Mouse (Mus musculus): ENCODE measurements around the gene Aff1.
A peak's percentile ranks its signal among the peaks of the same experiment; 100 is the strongest.

Aff1 gene

DNA sequence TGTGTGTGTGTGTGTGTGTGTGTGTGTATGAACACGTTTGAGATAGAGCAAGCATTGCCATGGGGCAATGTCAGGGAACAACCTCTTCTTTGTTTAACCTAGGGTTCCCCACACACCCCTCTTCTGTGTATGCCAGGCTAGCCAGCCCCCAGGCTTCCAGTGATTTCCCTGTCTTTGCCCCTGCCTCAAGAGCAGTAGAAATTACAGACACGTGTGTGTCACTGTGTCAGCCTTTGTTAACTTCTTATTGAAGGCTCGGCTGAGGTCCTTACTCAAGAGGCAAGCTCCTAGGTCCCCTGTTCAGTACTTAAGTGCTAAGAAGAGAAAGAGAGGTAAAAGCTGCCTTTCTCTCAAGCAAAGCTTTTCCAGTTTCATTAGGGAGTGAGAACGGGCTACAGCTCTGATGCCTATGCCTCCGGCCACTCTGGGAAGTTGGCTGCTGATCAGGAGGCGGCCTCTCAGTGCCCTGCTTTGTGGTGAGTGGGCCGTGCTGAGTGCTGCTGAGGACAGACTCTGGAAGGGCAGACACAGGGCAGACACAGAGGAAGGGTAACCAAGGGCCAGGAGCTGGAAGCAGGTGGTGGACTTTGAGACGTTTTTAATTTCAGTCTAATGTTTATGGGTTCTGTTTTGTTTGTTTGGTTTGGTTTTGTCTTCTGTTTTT lies 111.9 kb downstream of the Aff1 start:
- no peak for DNase-seq (ENCODE audit: low read depth, low spot score)

GRCm38 (mm10) chr5:103806851-103807578 lies 114.8 kb downstream of the Aff1 start:
- DNase-seq (ENCODE audit: low read depth, low spot score) = no peak

DNA sequence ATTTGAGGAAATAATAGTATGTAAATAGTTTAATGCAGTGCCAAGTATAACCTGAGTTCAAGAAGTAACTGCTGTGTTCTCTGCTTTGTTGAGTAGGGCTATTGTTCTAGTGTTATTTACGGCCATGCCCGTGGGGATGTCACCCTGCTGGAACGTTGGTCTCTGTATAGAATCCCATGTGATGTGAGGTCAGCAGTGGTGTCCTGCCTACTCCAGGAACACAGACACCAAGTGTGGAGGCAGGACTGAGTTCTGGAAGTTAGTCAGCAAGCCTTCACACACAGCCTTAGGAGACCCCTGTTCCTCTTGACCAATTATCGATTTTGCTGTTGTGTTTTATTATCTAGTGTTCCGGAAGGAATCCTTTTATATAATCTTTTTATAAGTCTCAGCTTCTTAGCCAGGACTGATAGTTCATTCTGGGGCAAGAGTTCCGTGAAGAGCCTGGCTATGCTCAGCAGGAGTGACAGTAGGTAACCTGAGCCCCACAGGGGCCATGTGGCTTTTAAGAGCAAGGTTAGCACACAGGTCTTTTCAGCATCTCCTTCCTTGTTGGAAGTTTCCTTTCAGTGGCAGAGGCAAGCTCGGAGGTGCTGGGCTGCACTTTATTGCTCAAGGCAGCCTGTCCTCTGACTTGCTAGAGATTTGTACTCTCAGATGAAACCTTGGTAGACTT lies 115.6 kb downstream of the Aff1 start:
- no peak for DNase-seq (ENCODE audit: low read depth, low spot score)

- DNase-seq (ENCODE audit: low read depth, low spot score) = no peak
These were observed 117.6 kb downstream of the Aff1 start for GRCm38 (mm10) chr5:103809674-103810330.

GRCm38 (mm10) chr5:103813291-103813690 lies 121.1 kb downstream of the Aff1 start:
- DNase-seq (ENCODE audit: low read depth, low spot score) = no peak

DNA sequence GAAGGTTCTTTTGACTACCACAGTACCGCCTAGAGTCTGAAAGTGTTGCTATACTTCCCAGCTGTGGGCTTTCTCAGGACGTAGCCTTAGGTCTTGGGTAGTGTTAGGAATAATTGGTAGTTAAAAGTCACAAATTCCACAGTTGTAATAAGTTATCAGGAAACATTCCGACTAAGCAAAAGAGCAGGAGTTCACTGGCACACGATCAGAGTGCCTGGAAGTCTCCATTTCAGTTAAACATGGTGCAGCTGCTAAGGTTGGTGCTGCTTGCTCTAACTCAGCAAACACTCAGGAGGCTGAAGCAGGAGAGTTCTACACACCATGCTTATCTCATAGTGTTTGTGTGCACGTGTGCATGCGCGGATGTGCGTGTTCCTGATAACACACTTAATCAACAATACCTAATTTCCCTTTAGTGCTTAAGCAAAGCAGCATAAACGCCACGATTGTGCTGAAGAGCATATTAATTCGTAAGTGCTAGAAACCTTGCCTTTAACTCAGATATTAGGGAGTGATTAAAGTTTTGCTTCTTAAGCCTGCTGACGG lies 121.9 kb downstream of the Aff1 start:
- no peak for DNase-seq (ENCODE audit: low read depth, low spot score)

DNA sequence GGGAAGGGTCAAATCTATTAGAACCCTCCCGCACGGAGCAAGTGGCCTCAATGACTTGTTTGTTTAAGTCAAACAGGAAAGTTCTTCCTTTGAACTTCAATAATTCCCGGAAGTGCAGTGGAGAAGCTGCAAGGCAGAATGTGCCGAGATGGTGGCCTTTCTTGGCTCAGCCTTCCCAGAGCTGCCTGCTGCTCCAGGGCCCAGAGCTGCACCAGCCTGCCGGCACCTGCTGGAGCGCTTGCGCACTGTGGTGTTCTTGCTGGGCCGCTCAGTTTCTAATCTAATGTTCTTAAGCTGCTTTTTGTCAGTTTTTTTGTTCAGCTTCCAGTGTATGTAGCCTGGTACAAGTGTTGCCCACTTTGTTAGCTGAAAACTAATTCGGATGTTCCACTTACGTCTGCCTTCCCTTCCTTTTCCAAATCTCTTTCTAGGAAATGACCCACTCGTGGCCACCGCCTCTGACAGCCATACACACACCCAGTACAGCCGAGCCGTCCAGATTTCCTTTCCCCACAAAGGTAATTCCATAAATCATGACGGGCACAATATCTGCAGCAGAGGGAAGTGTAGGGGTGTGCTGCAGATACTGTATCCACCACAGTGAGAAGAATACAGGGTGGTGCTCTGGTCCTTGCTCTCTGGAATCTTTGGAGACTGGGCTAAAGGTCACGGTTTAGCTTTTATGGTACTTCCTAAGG lies 122.5 kb downstream of the Aff1 start:
- no peak for DNase-seq (ENCODE audit: low read depth, low spot score)

- no peak for DNase-seq (ENCODE audit: low read depth, low spot score)
These were observed 123.1 kb downstream of the Aff1 start for GRCm38 (mm10) chr5:103815249-103815617.

GRCm38 (mm10) chr5:103816718-103817117 lies 124.5 kb downstream of the Aff1 start:
- no peak for DNase-seq (ENCODE audit: low read depth, low spot score)

- peak; percentile 72 for DNase-seq (ENCODE audit: low read depth, low spot score)
These were observed 125.6 kb downstream of the Aff1 start for GRCm38 (mm10) chr5:103817754-103818153.

DNA sequence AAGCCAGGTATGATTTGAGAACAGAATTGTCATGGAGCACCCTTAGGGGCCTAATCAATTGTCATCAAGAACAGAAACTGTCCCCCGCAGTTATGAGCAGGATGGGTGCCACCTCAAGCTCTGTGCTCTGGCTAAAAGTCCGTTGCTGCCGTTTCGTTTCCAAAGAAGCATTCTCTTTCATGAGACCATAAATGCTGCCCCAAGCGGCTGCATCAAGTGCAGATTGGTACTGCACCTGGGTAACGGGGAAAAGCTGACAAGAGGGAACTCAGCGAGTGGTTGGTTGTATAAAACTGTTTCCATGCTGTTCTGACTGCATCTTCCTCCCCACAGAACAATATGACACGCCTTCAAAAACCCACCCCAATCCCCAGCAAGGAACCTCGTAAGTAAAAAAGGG lies 126.4 kb downstream of the Aff1 start:
- no peak for DNase-seq (ENCODE audit: low read depth, low spot score)

- no peak for DNase-seq (ENCODE audit: low read depth, low spot score)
These were observed 127.5 kb downstream of the Aff1 start for GRCm38 (mm10) chr5:103819674-103820073.

GRCm38 (mm10) chr5:103821062-103821461 lies 128.9 kb downstream of the Aff1 start:
- no peak for DNase-seq (ENCODE audit: low read depth, low spot score)

DNA sequence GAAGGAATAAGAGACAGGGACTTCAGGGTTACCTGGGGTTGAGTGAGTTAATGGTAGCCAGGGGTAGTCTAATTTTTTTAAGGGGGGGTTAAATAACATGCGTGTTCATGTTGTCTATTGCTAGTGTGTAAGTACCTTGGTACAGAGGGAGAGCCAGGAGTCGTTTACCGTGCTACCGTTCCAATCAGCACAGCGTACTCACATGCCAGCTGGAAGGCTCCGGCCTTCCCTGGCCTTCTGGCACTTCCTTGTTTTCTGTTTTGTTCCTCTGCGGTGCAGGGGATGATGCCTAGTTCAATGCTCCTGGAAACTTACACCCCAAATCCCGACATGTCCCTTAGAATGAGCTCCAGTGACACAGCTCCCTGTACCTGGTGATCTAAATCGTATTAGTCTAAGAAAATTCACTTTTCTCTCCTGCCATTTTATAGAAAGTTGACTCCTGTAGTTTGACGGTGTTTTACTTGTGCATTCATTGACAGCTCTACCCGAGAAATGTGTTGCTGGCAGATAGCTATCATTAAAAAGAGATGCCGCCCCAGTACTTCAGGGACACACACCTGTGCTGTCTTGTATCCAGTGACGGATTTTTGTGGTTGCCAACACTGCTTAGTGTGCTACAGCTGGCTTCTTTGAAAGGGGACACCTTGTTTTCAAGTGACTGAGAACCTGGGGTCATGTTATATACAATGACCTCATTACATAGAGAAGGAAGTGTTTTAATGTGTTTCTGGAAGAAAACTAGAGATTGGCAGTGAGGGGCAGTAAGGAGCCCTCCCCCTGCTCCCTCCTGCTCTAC lies 129.5 kb downstream of the Aff1 start:
- no peak for DNase-seq (ENCODE audit: low read depth, low spot score)

GRCm38 (mm10) chr5:103822949-103823348 lies 130.8 kb downstream of the Aff1 start:
- no peak for DNase-seq (ENCODE audit: low read depth, low spot score)

DNA sequence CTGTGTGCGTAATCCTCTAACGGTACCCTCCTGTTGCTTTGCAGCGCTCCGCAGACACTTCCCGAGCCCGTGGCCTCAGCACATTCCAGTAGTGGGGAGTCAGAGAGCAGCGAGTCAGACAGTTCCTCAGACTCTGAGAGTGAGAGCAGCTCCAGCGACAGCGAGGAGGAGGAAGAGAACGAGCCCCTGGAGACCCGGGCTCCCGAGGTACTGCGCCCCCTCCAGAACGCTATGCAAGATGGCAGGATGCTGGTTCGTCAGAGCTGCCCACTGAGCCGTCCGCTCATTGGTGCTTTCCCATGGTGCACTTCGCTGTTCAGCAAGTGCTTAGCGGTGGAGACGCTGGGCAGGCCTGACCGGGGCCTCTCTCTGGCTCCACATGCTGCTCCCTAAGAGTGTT lies 136.1 kb downstream of the Aff1 start:
- no peak for DNase-seq (ENCODE audit: low read depth, low spot score)

GRCm38 (mm10) chr5:103828729-103829128 lies 136.6 kb downstream of the Aff1 start:
- no peak for DNase-seq (ENCODE audit: low read depth, low spot score)

- DNase-seq (ENCODE audit: low read depth, low spot score) = no peak
These were observed 137.0 kb downstream of the Aff1 start for GRCm38 (mm10) chr5:103829158-103829557.

- DNase-seq (ENCODE audit: low read depth, low spot score) = no peak
These were observed 138.7 kb downstream of the Aff1 start for GRCm38 (mm10) chr5:103830886-103831285.

- DNase-seq (ENCODE audit: low read depth, low spot score) = no peak
These were observed 143.4 kb downstream of the Aff1 start for GRCm38 (mm10) chr5:103835471-103836147.
